Mouse (Mus musculus) intestine, embryonic 15.5 days (tissue): ENCODE results near the gene Malrd1. TPM values are rescaled to one million over a fixed set of nuclear protein-coding genes. Genes with fewer than 3 reads are reported as not detected.

ENCODE experiments used
- ATAC-seq: fragments of 200-750 bp; cut with Nextera tagmentation; 2 replicates; pipeline ENCODE4 v1.8.0; 2017; ENCODE audit warnings: moderate TSS enrichment, moderate library complexity
- H3K27ac ChIP-seq: fragments of 300-500 bp; sonication (generic); 2 replicates; pipeline ENCODE4 v1.5.1; 2015; ENCODE audit warnings: mild to moderate bottlenecking, inconsistent platforms
- H3K27me3 ChIP-seq: fragments of 300-500 bp; sonication (generic); replicated peaks from 2 replicates; pipeline ENCODE4 v1.6.1; 2015; ENCODE audit warnings: inconsistent platforms
- H3K36me3 ChIP-seq: fragments of 300-500 bp; sonication (generic); 2 replicates; pipeline ENCODE4 v1.6.1; 2015; ENCODE audit warnings: inconsistent platforms
- H3K4me1 ChIP-seq: fragments of 300-500 bp; sonication (generic); replicated peaks from 2 replicates; pipeline ENCODE4 v1.6.1; 2015; ENCODE audit warnings: inconsistent platforms
- H3K4me2 ChIP-seq: fragments of 300-500 bp; sonication (generic); replicated peaks from 2 replicates; pipeline ENCODE4 v1.6.1; 2015; ENCODE audit warnings: mild to moderate bottlenecking, inconsistent platforms
- H3K4me3 ChIP-seq: fragments of 300-500 bp; sonication (generic); replicated peaks from 2 replicates; pipeline ENCODE4 v1.5.1; 2015; ENCODE audit warnings: inconsistent platforms
- H3K9ac ChIP-seq: fragments of 300-500 bp; sonication (generic); 2 replicates; pipeline ENCODE4 v1.6.1; 2015; ENCODE audit warnings: inconsistent platforms
- H3K9me3 ChIP-seq: fragments of 300-500 bp; sonication (generic); 2 replicates; pipeline ENCODE4 v1.6.1; 2016; ENCODE audit warnings: inconsistent platforms
- WGBS: fragments of 180-500 bp; shearing (Covaris S2); methylation state at CpG from one replicate; pipeline ENCODE4 v1.1.7; 2015; 5-methylcytosine and 5-hydroxymethylcytosine counted together
- polyA plus RNA-seq: library from polyadenylated mRNA; unstranded; fragments of >200 nt; fragmentation: Nextera tagmentation; extraction: Ambion mirVana; gene quantifications from 2 replicates; pipeline ENCODE4 v1.2.1, GENCODE M21; 2015

Gene Malrd1
- polyA plus RNA-seq, 1 experiment from 2014 or later, result 1.1 TPM

DNA sequence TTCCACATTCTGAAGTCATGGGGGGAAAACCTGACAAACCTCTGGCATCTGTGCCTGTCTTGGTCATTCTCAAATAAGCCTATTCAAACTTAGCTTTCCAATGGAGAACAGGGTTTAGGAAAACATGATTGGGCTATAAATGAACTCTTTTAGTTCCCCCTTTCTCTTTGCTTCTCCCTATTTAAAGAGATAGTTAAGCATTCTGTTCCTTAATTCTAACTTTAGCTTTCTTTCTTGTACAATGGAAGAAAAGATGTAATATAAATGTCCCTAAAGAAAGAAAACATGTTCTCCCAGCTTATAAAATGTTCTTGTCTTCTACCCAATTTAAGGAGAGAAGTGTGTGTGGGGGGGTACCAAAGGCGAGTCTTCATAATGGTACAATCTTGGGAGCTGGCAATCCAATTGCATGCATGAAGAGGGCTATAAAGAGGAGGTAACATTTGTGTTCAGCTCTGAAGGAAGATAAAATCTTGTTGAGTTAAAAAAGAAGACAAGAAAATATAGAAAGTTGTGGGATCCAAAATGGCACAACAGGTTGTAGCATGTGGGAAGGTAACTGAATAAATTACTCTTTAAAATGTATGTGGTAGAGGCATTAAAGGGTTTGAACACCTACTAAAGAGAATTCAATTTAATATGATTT lies 702.0 kb downstream of the Malrd1 start:
- Histone ChIP-seq H3K27ac (no peak overlapping the region), H3K9ac (no peak overlapping the region), H3K4me3 (no peak overlapping the region), H3K4me1 (no peaks in the 10 kb centered on the region), H3K36me3 (no peaks in the 10 kb centered on the region), H3K9me3 (no peaks in the 10 kb centered on the region), H3K4me2 (no peak overlapping the region), H3K27me3 (no peaks in the 10 kb centered on the region)
- WGBS, result 83% methylated on average over 1 of the region's 1 CpGs
- no peak for ATAC-seq

DNA sequence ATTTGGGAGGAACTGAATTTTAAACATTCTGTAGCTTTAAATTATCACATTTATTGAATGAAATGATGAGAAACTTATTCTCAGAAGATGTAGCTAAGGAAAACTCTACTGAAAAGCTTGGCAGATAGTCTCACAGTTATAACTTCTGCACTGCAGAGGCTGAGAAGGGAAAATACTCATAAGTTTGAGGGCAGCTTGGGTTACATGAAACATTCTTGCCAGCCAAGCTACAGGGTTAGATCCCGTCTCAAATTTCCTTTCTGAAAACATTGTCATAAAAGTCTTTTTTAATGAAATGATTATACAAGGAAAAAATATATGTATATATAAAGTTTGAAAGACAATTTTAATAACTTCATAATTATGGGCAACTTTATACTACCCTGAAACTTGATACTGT lies 714.6 kb downstream of the Malrd1 start:
- Histone ChIP-seq H3K4me1 (no peaks in the 10 kb centered on the region), H3K27ac (no peak overlapping the region), H3K4me3 (no peak overlapping the region), H3K9me3 (no peaks in the 10 kb centered on the region), H3K27me3 (no peaks in the 10 kb centered on the region), H3K4me2 (no peak overlapping the region), H3K36me3 (no peaks in the 10 kb centered on the region), H3K9ac (no peak overlapping the region)
- no peak for ATAC-seq
- WGBS, result 65% methylated on average over 1 of the region's 1 CpGs

DNA sequence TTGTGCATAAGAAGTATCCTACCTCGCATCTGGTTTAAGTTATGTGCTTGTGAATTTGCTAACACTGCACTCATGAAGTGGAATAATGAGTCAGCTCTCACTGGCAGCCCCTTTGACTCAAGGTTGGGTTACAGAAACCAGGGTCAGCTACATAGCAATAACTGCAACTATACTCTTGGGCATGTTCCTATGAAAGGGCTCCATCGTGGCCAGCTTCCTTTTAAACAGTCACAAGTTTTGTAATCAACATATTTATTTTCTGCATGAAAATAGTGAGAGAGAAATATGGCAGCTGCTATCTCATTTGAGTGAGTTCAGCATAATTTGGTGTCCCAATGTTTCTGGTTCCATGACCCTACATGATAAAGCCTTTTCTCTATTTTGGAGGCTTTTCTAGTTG lies 716.8 kb downstream of the Malrd1 start:
- Histone ChIP-seq H3K4me3 (no peak overlapping the region), H3K27me3 (no peaks in the 10 kb centered on the region), H3K4me2 (no peak overlapping the region), H3K9me3 (no peaks in the 10 kb centered on the region), H3K4me1 (no peaks in the 10 kb centered on the region), H3K27ac (no peak overlapping the region), H3K36me3 (no peaks in the 10 kb centered on the region), H3K9ac (no peak overlapping the region)
- WGBS, result 74% methylated on average over 2 of the region's 2 CpGs
- ATAC-seq, result no peak

DNA sequence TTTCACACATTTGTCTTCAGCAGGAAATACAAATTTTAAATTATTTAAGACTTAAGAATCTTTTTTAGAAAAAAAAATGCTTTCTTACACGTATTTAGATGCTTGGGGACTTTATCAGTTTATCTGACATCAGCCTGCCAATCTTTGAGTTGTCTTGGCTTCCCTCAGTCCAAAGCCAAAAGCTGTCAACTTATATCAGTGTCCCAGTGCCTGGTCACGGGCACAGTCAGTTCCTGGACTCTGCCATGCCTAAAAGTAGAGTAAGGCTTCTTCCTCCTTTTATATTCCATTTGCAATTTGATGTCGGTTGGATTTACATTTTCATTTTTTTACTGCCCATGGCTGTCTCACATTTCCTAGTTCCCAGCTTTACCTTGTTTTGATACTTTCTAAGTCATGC lies 722.6 kb downstream of the Malrd1 start:
- H3K4me2 ChIP-seq, result no peak overlapping the region
- H3K36me3 ChIP-seq, result no peaks in the 10 kb centered on the region
- no peak overlapping the region for H3K27ac ChIP-seq
- 64% methylated on average over 3 of the region's 3 CpGs for WGBS
- H3K9me3 ChIP-seq, result no peaks in the 10 kb centered on the region
- no peak for ATAC-seq
- H3K4me3 ChIP-seq, result no peak overlapping the region
- H3K27me3 ChIP-seq, result no peaks in the 10 kb centered on the region
- no peak overlapping the region for H3K9ac ChIP-seq
- H3K4me1 ChIP-seq, result no peaks in the 10 kb centered on the region

DNA sequence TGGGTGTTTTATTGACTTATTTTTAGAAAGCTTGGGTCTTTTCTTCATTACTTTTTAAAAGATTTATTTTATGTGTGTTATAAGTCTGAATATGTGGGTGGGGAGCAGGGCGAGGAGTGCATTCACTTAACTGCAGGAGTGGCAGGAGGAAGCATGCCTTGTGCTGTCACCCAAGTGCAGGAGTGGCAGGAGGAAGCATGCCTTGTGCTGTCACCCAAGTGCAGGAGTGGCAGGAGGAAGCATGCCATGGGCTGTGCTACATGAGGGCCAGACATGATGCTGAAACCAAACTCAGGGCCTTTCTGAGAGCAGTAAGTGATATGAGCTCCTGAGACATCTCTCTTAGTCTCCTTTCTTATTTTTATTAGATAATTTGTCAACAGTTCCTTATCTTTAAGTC lies 726.0 kb downstream of the Malrd1 start:
- no peak for ATAC-seq
- H3K4me3 ChIP-seq, result no peak overlapping the region
- no peaks in the 10 kb centered on the region for H3K9me3 ChIP-seq
- H3K27ac ChIP-seq, result no peak overlapping the region
- no peaks in the 10 kb centered on the region for H3K4me1 ChIP-seq
- no peak overlapping the region for H3K4me2 ChIP-seq
- 78% methylated on average over 1 of the region's 1 CpGs for WGBS
- no peaks in the 10 kb centered on the region for H3K36me3 ChIP-seq
- H3K27me3 ChIP-seq, result no peaks in the 10 kb centered on the region
- no peak overlapping the region for H3K9ac ChIP-seq
